Mouse (Mus musculus) CH12.LX (cell line): ENCODE measurements around the gene Adam8. TPM values are rescaled to one million over a fixed set of nuclear protein-coding genes. Genes with fewer than 3 reads are reported as not detected.

Source experiments
- DNase-seq: peaks from one replicate; pipeline ENCODE4 v3.0.0-alpha.2; 2013; ENCODE audit errors: extremely low read depth
- H3K27ac ChIP-seq: 2 replicates; pipeline ENCODE4 v1.5.1; 2012; ENCODE audit warnings: low read depth, mild to moderate bottlenecking, control low read depth, moderate library complexity; ENCODE audit not compliant: insufficient read depth
- H3K27me3 ChIP-seq: replicated peaks from 2 replicates; pipeline ENCODE3; 2012; ENCODE audit warnings: inconsistent platforms
- H3K36me3 ChIP-seq, 2 experiments: replicated peaks in 1 of 2; 2 replicates each; pipeline versions ENCODE3 to v1.6.1; 2012; ENCODE audit warnings: inconsistent platforms in 1 of 2, low read length in 1 of 2, mild to moderate bottlenecking in 1 of 2, mixed read lengths in 1 of 2, moderate library complexity in 1 of 2; ENCODE audit not compliant: control insufficient read depth in 1 of 2, insufficient read depth in 1 of 2
- H3K4me1 ChIP-seq, 2 experiments: 2 replicates each; pipeline ENCODE4 v1.6.1; 2012; ENCODE audit warnings: inconsistent platforms in 1 of 2, moderate library complexity in 1 of 2; ENCODE audit not compliant: insufficient read depth in 2 of 2, control insufficient read depth in 1 of 2
- H3K4me2 ChIP-seq: 2 replicates; pipeline ENCODE4 v1.6.1; 2012; ENCODE audit warnings: low read depth, mild to moderate bottlenecking, control low read depth; ENCODE audit not compliant: poor library complexity, insufficient read depth, severe bottlenecking
- H3K4me3 ChIP-seq, 3 experiments: fragments of 150-350 bp in 1 of 3; sonication (generic) in 1 of 3; replicated peaks in 1 of 3; 2 replicates each; pipeline versions ENCODE3 to v1.5.1; 2011 to 2012; ENCODE audit warnings: low read depth in 2 of 3, low read length in 2 of 3, mild to moderate bottlenecking in 2 of 3, moderate library complexity in 2 of 3, control low read depth in 1 of 3, improper control_type of control experiment in 1 of 3, inconsistent platforms in 1 of 3, mixed read lengths in 1 of 3; ENCODE audit not compliant: poor library complexity in 1 of 3
- H3K79me2 ChIP-seq: replicated peaks from 2 replicates; pipeline ENCODE4 v1.6.1; 2012; ENCODE audit warnings: mild to moderate bottlenecking, moderate library complexity; ENCODE audit not compliant: control insufficient read depth, poor library complexity, insufficient read depth, severe bottlenecking; ENCODE audit errors: extremely low read depth
- H3K9ac ChIP-seq: 2 replicates; pipeline ENCODE4 v1.6.1; 2012; ENCODE audit warnings: low read depth, mild to moderate bottlenecking, control low read depth, moderate library complexity; ENCODE audit not compliant: insufficient read depth
- H3K9me3 ChIP-seq: replicated peaks from 2 replicates; pipeline ENCODE3; 2012; ENCODE audit warnings: low read length, inconsistent platforms, mixed read lengths
- BHLHE40 ChIP-seq: IDR thresholded peaks from 2 replicates; pipeline ENCODE4 v1.6.1; 2011; ENCODE audit warnings: mild to moderate bottlenecking, low read depth, low read length, improper control_type of control experiment
- CHD1 ChIP-seq: IDR thresholded peaks from 2 replicates; pipeline ENCODE4 v1.6.1; 2012; ENCODE audit warnings: low read depth, low read length, improper control_type of control experiment, inconsistent platforms
- CTCF ChIP-seq, 2 experiments: IDR thresholded peaks in 1 of 2; conservative IDR thresholded peaks in 1 of 2; 2 replicates each; pipeline ENCODE4 v1.5.1; 2011 to 2012; ENCODE audit warnings: low read depth in 2 of 2, low read length in 2 of 2, improper control_type of control experiment in 1 of 2, inconsistent platforms in 1 of 2, mild to moderate bottlenecking in 1 of 2, moderate library complexity in 1 of 2
- E2F4 ChIP-seq: IDR thresholded peaks from 2 replicates; pipeline ENCODE4 v1.6.1; 2011; ENCODE audit warnings: low read depth, low read length, improper control_type of control experiment; ENCODE audit not compliant: insufficient replicate concordance
- ELF1 ChIP-seq: IDR thresholded peaks from 2 replicates; pipeline ENCODE4 v1.6.1; 2014; ENCODE audit warnings: low read depth, mild to moderate bottlenecking, inconsistent platforms, low read length, improper control_type of control experiment
- EP300 ChIP-seq: IDR thresholded peaks from 2 replicates; pipeline ENCODE4 v1.6.1; 2011; ENCODE audit warnings: low read length, improper control_type of control experiment
- ETS1 ChIP-seq: conservative IDR thresholded peaks from 2 replicates; pipeline ENCODE4 v1.6.1; 2012; ENCODE audit warnings: low read depth, mild to moderate bottlenecking, inconsistent platforms, low read length, improper control_type of control experiment, moderate library complexity
- IRF4 ChIP-seq: IDR thresholded peaks from 2 replicates; pipeline ENCODE4 v1.6.1; 2014; ENCODE audit warnings: low read depth, mild to moderate bottlenecking, inconsistent platforms, low read length, improper control_type of control experiment
- JUN ChIP-seq: IDR thresholded peaks from 2 replicates; pipeline ENCODE4 v1.6.1; 2011; ENCODE audit warnings: low read depth, mild to moderate bottlenecking, low read length, improper control_type of control experiment, moderate library complexity; ENCODE audit not compliant: insufficient read depth
- JUND ChIP-seq: conservative IDR thresholded peaks from 2 replicates; pipeline ENCODE4 v1.6.1; 2011; ENCODE audit warnings: low read depth, low read length, improper control_type of control experiment
- KAT2A ChIP-seq: IDR thresholded peaks from 2 replicates; pipeline ENCODE4 v1.6.1; 2012; ENCODE audit warnings: low read length, improper control_type of control experiment, inconsistent platforms; ENCODE audit not compliant: insufficient replicate concordance
- MAZ ChIP-seq: IDR thresholded peaks from 2 replicates; pipeline ENCODE4 v1.6.1; 2012; ENCODE audit warnings: low read depth, mild to moderate bottlenecking, inconsistent platforms, low read length, improper control_type of control experiment, moderate library complexity
- MEF2A ChIP-seq: IDR thresholded peaks from 2 replicates; pipeline ENCODE4 v1.6.1; 2014; ENCODE audit warnings: low read depth, mild to moderate bottlenecking, inconsistent platforms, low read length, improper control_type of control experiment, borderline replicate concordance
- MYC ChIP-seq: IDR thresholded peaks from 2 replicates; pipeline ENCODE4 v1.6.1; 2011; ENCODE audit warnings: low read depth, mild to moderate bottlenecking, improper control_type of control experiment, low read length
- NELFE ChIP-seq: IDR thresholded peaks from 2 replicates; pipeline ENCODE4 v1.6.1; 2011; ENCODE audit warnings: low read depth, low read length, improper control_type of control experiment
- NRF1 ChIP-seq: IDR thresholded peaks from 2 replicates; pipeline ENCODE4 v1.6.1; 2014; ENCODE audit warnings: low read depth, mild to moderate bottlenecking, inconsistent platforms, low read length, improper control_type of control experiment, moderate library complexity
- POLR2A ChIP-seq: IDR thresholded peaks from 2 replicates; pipeline ENCODE4 v1.6.1; 2011; ENCODE audit warnings: low read depth, mild to moderate bottlenecking, improper control_type of control experiment, low read length
- RAD21 ChIP-seq: IDR thresholded peaks from 2 replicates; pipeline ENCODE4 v1.6.1; 2011; ENCODE audit warnings: low read depth, mild to moderate bottlenecking, low read length, improper control_type of control experiment, moderate library complexity
- RCOR1 ChIP-seq: conservative IDR thresholded peaks from 2 replicates; pipeline ENCODE4 v1.6.1; 2012; ENCODE audit warnings: low read depth, mild to moderate bottlenecking, inconsistent platforms, low read length, improper control_type of control experiment
- SIN3A ChIP-seq: IDR thresholded peaks from 2 replicates; pipeline ENCODE4 v1.6.1; 2012; ENCODE audit warnings: low read length, improper control_type of control experiment, inconsistent platforms
- TBP ChIP-seq: conservative IDR thresholded peaks from 2 replicates; pipeline ENCODE4 v1.6.1; 2011; ENCODE audit warnings: low read depth, low read length, improper control_type of control experiment
- TCF12 ChIP-seq: IDR thresholded peaks from 2 replicates; pipeline ENCODE4 v1.6.1; 2014; ENCODE audit warnings: low read depth, mild to moderate bottlenecking, inconsistent platforms, low read length, improper control_type of control experiment
- USF1 ChIP-seq: IDR thresholded peaks from 2 replicates; pipeline ENCODE4 v1.6.1; 2014; ENCODE audit warnings: low read depth, mild to moderate bottlenecking, inconsistent platforms, low read length, improper control_type of control experiment
- USF2 ChIP-seq: conservative IDR thresholded peaks from 2 replicates; pipeline ENCODE4 v1.6.1; 2011; ENCODE audit warnings: low read depth, low read length, improper control_type of control experiment
- ZKSCAN1 ChIP-seq: IDR thresholded peaks from 2 replicates; pipeline ENCODE4 v1.6.1; 2012; ENCODE audit warnings: low read depth, inconsistent platforms, low read length, improper control_type of control experiment, borderline replicate concordance
- ZMIZ1 ChIP-seq: IDR thresholded peaks from 2 replicates; pipeline ENCODE4 v1.6.1; 2012; ENCODE audit warnings: low read depth, mild to moderate bottlenecking, inconsistent platforms, low read length, improper control_type of control experiment
- ZNF384 ChIP-seq: IDR thresholded peaks from 2 replicates; pipeline ENCODE4 v1.6.1; 2012; ENCODE audit warnings: low read depth, low read length, improper control_type of control experiment, inconsistent platforms
- dilution Hi-C: fragments of 300-500 bp; cut with MboI; formaldehyde crosslinking; loops from 2 replicates; pipeline ENCODE4 v1.14.3; 2020; ENCODE audit warnings: low sequenced_read_pairs; ENCODE audit not compliant: extremely low pct_unique_long_range_greater_than_20kb, extremely low pct_ligation_motif_present
- in situ Hi-C: fragments of 300-500 bp; cut with MboI; formaldehyde crosslinking; loops from 3 replicates; pipeline ENCODE4 v1.14.3; 2019; ENCODE audit warnings: low sequenced_read_pairs, low pct_ligation_motif_present, low pct_unique_long_range_greater_than_20kb, mixed read lengths
- polyA plus RNA-seq: library from polyadenylated mRNA; unstranded; fragments of >175 nt; gene quantifications from 2 replicates; pipeline ENCODE4 v1.2.1, GENCODE M21; 2012; ENCODE audit warnings: low read depth; ENCODE audit not compliant: insufficient read length
- total RNA-seq, 2 experiments: library from RNA; depleted of rRNA; stranded (reverse); fragments of 300-350 nt in 1 of 2; fragments of >200 nt in 1 of 2; gene quantifications; 2 replicates each; pipeline ENCODE4 v1.2.3; 2012 to 2014

Adam8 gene
- total and polyA plus RNA-seq, 3 experiments = 46.3 to 63.7 (median 46.5) TPM

- no peak for TF ChIP-seq ZKSCAN1
- TF ChIP-seq ZNF384 = peak; percentile 81
- TF ChIP-seq, all 38 proteins: peak for 23
Observed at GRCm38 (mm10) chr7:139968428-139968827, 23.9 kb downstream of the Adam8 start (continued).

DNA sequence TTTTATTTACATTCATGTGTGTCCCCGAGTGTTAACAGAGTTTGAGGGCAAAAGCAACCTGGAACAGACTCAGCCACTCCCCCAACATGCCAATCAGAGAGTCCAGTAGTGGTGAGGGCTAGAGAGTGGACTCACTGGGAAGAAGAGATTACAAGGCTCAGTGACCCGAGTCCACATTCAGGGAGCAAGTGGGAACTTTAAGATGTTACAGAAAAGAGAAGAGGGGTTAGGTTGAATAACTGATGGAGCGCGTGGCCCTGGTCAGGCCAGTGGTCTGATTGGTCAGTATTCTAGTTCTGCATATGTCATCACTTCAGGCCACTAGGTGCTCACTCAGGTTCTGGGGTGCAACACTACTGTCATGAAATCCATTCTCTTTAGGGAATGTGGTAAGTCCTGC lies 25.2 kb downstream of the Adam8 start:
- H3K4me1 ChIP-seq = peaks cover 55 to 91% of the 10 kb centered on the region in 2 experiments
- peak overlapping the region; percentile 94 for H3K27ac ChIP-seq
- peak overlapping the region in 1 of 3 experiments; percentile 37 for H3K4me3 ChIP-seq
- dilution Hi-C loops = no loop called here
- no peaks in the 10 kb centered on the region for H3K27me3 ChIP-seq
- H3K9me3 ChIP-seq = no peaks in the 10 kb centered on the region
- H3K4me2 ChIP-seq = peak overlapping the region; percentile 3; the same call in 1 of the 2 replicates
- no peak for DNase-seq
- H3K9ac ChIP-seq = peak overlapping the region; percentile 78; the same call in 1 of the 2 replicates
- no peaks in the 10 kb centered on the region for H3K36me3 ChIP-seq
- TF ChIP-seq CHD1 (peak; percentile 64; the same call in 1 of the 2 replicates), MEF2A (peak; percentile 57; the same call in 1 of the 2 replicates), RAD21 (no peak), USF1 (no peak), MAZ (no peak), TCF12 (peak; percentile 29; the same call in 1 of the 2 replicates), ETS1 (0 out of 2 replicates have a peak, but pooled peaks have one; percentile 9), POLR2A (0 out of 2 replicates have a peak, but pooled peaks have one; percentile 14), CTCF (conservative IDR thresholded peaks at IDR 0.05 in 1 of 2, IDR thresholded peaks at IDR 0.05 in 1 of 2; ENCODE audit: low read depth in 2 of 2, low read length in 2 of 2) (no peak), RCOR1 (no peak), ZKSCAN1 (no peak), JUN (no peak), E2F4 (no peak), ZMIZ1 (peak; percentile 56; the same call in 1 of the 2 replicates), SIN3A (peak; percentile 34; the same call in 1 of the 2 replicates), ELF1 (no peak), USF2 (no peak), TBP (no peak)
- TF ChIP-seq, all 38 proteins: peak for 7
- H3K79me2 ChIP-seq = no peaks in the 10 kb centered on the region
- in situ Hi-C loops = no loop called here

DNA sequence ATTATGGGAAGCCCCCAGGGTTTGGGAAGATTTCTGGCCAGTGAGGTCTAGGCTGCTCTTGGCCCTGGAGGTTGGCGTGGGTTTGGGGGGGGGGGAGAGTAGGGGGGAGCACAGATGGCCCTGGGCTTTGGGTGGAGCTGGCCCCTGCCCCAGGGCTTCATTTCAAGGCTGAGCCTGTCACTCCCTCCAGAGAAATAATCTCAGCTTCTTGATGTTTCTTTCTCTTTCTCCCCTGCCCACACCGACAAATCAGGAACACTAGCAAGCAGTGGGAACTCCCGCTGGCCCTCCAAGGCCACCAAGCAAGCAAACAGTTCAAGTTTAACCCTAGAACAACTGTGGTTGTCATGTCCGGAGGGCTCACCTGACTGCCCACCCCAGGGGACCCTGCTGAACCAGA lies 28.5 kb downstream of the Adam8 start:
- Histone ChIP-seq H3K4me1 (peaks cover 41 to 90% of the 10 kb centered on the region in 2 experiments), H3K27me3 (no peaks in the 10 kb centered on the region), H3K79me2 (no peaks in the 10 kb centered on the region), H3K9me3 (no peaks in the 10 kb centered on the region), H3K4me3 (no peak overlapping the region), H3K9ac (no peak overlapping the region), H3K4me2 (no peak overlapping the region), H3K36me3 (no peaks in the 10 kb centered on the region), H3K27ac (no peak overlapping the region)
- no peak for TF ChIP-seq MAZ
- no peak for TF ChIP-seq MYC
- TF ChIP-seq EP300 = no peak
- no peak for TF ChIP-seq KAT2A
- TF ChIP-seq JUND = no peak
- no peak for TF ChIP-seq E2F4
- TF ChIP-seq TCF12 = no peak
- TF ChIP-seq JUN = no peak
- TF ChIP-seq ZMIZ1 = no peak
- no peak for TF ChIP-seq SIN3A
- no peak for TF ChIP-seq BHLHE40
- TF ChIP-seq POLR2A = no peak
- TF ChIP-seq ZKSCAN1 = no peak
- no peak for TF ChIP-seq CHD1
- TF ChIP-seq NRF1 = no peak
- TF ChIP-seq IRF4 = no peak
- no peak for TF ChIP-seq NELFE
- DNase-seq = no peak
- in situ Hi-C loops (no loop called here), dilution Hi-C loops (no loop called here)
